Mouse (Mus musculus): Measurements from ENCODE around the gene Zfp609.

Gene Zfp609

DNA sequence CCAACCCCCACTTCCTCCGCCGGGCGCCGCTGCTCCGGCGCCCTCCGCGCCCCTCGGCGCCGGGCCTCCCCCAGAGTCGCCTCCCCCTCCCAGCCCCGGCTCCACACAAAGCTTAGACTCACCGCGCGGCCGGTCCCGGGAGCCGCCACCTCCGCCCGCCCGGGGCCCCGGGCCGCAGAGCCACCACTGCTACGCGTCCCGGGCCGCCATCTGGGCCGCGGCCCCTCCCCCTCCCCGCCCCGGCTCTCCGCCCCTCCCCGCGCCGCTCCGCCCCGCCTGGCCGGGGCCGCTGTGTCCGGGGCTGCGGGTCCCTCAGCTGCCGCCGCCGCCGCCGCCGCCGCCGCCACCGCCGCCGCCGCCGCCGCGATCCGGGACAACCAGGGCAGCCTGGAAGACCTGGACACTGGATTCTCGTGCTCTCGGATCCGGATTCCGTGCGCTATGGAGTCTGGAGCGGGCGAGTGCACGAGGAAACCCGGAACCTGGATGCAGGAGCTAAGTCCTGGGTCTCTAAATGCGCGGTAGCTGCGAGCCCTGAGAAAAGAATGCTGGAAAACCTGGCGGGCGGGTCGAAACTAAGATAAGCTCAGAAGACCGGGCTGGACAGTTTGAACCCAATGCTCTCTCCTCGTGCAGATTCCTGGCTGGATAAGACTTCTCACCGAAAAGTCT lies at the start of gene Zfp609:
TSS of gene Zfp609 (minus strand) at position 221 of the 672 bp plus-strand sequence.
- DNase-seq = peak; percentile 99

DNA sequence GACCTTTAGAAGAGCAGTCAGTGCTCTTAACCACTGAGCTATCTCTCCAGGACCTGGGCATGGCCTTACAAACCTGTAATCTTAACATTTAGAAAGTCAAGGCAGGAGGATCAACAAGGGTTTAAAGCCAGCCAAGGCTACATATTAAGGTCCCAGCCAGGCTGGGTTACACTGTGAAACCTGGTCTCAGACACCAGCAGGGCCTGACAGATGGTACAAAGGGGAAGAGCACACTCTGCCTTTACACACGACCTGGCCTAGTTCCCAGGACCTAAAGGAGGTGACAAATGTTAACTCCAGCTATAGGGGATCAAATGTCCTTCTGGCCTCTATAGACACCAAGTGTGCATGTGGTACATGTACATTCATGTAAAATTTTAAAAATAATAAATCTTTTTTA lies 32.3 kb upstream of the Zfp609 start:
- no peak for DNase-seq

DNA sequence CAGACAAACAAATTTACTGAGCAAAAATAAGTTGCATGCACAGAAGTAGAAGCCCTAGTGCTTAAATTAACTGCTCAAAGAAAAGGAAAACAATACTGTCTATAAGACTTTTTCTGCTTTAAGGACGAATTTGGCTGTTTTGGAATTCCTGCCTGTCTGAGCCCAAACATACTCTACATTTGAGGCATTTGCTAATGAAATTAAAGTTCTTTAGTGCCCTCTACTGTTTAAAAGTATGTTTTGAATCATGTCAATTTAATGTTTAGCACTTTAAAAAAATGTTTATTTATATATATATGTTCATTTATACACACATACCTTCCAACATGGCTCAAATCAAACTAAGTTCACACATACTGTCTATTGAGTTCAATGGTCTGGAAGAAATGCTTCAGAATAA lies 22.8 kb upstream of the Zfp609 start:
- DNase-seq = no peak

DNA sequence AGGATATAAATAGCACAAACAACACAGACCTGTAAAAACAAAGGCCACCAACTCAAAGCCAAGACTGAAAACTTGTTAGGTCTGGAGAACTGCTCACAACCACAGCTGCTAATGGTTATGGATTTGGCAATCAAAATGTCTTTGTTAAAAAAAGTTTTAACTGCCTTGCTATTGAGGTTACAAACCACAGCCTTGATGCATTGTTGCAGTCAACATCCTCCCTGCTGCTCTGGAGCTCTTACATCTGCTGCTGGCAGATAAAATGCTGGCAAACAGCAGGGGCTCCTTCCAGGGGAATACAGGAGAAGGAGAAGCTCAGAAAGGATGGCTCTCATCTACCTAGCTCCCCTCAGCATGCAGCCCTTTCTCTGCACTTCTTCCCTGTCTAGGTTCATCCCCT lies 20.8 kb upstream of the Zfp609 start:
- DNase-seq = peak; percentile 92

DNA sequence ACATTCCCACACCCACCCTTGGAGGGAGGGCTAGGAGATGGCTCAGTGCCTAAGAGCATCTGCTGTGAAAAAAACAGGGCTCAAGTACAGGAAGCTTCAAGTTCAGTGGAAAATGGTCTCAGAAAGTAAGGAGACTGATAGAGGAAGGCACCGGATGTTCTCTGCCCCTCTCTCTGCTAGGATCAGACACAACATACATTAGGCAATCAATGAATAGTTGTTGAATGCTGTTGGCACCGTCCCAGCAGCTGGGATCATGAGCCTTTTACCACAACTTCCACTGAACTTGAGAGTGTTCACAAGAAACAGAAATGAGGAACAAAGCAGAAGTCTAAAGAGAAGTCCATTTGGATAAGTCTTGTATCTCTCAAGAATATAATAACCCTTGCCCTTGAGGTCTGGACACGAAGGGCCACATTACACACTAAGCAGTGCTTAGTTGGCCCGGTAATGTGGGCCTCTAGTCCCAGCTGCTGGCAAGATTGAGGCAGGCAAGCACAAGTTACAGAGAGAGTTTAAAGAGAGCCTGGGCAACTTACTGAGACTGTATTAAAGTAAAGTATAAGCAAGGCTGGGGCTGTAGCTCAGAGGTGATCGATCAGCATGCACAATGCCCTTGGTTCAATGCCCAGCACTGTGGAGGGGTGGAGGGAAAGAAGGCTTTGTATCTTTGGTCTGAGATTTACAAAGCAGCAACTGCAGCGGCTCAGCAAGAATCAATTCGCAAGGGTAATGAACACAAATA lies 17.2 kb upstream of the Zfp609 start:
- DNase-seq = peak; percentile 95

DNA sequence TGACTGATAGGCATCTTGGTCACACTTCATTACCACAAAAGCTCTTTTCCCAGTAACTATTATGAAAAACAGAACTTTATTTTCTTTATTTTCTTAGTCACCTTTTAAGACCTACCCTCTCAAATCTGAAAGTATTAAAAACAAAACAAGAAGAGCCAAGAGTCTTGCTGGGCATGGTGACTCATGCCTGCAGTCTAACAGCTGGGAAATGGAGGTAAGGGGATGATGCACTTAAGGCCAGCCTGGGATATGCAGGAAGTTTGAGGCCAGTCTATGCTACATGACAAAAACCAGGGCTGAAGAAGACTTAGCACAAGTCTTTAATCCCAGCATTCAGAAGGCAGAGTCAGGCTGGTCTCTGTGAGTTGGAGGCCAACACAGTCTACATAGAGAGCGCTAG lies 12.5 kb upstream of the Zfp609 start:
- no peak for DNase-seq

DNA sequence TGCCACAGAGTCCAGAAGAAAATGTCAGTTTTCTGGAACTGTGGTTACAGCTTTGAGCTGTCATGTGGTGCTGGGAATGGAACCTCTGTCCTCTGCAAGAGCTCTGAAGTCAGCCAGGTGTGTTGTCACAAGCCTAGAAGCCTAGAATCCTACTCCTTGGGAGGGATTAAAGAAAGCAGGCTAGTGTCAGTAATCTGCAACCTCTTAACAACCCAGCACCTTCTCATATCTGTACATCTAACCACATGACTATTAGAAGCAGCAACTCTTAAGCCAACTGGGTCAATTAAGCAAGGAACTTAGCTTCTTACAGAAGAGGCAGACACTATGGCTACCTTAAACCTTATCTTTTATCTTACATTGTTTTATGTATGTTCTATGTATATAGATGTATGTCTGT lies 9.6 kb upstream of the Zfp609 start:
- no peak for DNase-seq

DNA sequence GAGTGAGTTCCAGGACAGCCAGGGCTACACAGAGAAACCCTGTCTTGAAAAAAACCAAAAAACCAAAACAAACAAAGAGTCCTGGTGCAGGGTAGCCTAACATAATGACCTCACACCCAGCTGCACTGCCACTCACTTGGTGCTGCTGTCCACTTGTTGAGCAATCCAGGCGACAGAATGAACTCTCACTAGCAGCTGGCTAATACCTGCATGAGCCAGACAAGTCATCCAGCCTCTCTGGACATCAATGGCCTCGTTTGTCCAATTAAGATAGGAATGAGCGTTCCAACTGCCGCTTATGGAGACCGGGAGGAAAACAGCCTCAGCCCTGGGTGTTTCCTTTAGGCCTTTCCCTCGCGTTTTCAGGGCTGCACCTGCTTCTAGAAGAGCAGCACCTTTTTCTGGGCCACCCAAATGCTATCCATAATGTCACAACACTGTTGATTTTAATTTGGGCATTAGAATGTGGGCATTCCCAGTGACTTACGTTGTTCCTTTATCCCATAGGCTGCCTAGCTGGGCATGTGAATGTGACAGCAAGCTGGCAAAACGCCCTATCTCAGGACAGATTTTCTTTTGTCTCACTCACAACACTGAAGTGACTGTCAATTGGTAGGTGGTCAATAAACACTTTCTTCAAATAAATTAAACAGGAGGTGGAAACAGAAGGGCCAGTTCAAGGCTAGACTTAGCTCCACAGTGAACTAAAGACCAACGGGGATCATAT lies 7.4 kb upstream of the Zfp609 start:
- peak; percentile 55 for DNase-seq

DNA sequence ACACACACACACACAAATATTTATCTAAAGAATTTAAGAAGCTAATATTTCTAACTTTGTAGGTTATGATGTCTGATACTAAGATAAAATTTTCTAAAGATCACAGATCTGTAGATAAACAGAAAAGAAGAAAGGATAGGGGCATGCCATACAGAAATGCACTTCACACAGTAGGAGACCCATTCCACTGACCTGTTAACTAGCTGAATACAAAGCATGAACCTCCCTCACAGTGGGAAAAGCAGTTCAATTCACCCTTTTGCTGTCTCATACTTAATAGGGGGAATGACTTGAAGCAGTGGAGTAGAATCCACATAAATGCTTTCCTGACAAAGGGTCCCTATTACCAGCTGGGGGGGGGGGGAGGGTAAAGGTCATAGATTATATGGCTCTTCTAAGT lies 6.3 kb upstream of the Zfp609 start:
- peak; percentile 17 for DNase-seq

DNA sequence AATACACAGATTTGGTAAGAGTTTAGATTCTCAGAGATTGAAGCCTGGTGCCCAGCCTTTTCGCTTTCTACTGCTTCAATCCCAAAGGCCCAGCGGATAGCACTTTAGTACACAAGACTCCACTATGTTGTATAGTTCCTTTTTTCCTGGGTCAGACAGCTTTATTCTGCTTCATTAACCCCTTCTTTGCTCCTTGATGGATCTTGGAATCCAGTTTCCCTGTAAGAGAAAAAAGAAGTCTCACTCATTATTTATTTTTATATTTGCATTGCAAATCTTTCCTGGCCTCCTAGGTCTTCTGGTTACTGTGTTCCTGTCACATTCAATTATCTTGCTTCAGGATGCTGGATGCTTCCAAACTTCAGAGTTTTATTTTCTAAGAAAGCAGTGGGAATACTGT lies 5.9 kb upstream of the Zfp609 start:
- peak; percentile 21 for DNase-seq

DNA sequence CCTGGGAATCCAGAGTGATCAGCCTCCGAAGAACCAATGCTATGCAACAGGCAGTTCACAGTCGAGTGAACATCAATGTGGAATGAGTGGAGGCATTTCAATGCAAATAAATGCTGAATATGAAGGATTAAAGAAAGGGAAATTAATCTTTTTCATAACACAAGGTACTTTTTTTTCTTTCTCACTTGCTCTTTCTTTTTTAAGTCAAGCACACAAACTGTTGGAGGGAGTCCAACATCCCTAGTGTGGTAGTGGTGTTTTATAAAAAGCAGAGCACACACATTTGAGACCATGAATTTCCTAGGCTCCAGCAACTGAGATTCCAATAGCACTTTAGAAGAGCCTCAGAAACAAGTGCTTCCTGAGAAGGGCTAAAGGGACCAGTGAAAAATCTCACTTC lies 4.7 kb upstream of the Zfp609 start:
- DNase-seq = peak; percentile 22

DNA sequence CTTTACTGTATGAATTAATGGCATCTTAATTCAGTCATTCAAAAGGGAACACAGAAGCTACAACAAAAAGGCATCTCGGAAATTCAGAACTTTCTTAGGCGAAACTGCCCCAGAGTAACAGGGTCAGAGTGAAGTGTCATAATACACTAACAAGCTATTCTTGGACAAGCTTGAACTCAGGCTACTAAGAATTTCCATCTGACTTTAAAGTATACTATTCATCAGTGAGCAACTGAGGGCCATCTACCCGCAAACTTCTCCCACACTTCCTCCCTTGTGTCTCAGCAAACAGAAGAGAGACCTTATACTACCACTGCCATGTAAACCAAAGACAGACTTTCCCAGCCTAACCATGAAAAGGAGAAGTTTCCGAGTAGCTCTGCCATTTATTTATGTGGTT lies 3.8 kb upstream of the Zfp609 start:
- DNase-seq = peak; percentile 60

DNA sequence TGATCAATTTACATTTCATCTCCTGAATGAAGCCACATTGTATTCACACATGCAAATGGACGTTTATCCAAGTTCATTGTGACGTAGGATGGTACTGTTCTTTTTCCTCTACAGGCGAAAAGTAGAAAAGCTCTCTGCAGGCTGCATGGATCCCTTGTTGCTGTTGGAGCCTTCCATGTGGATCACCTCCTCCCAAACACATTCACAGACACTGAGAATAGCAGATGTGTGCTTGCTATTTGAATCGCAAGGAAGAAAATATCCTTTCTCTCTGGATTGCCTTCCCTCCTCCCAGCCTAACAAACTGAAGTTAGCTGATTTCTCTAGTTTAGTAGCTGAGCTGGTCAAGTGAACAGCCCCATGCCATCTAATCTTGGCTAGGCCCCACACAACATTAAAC lies 2.9 kb upstream of the Zfp609 start:
- DNase-seq = peak; percentile 24

DNA sequence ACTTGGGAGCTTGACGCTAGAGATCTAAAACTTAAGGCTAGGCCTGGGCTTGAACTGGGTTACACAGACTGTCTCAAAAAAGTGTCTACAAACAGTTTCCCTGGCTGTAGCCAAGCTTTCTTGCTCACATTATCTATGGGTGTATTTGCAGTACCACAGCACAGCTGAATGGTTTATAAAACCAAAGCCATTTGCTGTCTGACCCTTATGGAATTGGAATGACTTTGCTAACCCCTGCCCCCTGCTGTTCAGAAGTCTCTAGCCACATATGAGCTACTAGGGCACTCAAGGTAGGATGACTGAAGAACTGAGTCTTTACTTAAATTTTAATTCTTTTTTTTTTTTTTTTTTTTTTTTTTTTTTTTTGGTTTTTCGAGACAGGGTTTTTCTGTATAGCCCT lies 2.0 kb upstream of the Zfp609 start:
- DNase-seq = peak; percentile 91

DNA sequence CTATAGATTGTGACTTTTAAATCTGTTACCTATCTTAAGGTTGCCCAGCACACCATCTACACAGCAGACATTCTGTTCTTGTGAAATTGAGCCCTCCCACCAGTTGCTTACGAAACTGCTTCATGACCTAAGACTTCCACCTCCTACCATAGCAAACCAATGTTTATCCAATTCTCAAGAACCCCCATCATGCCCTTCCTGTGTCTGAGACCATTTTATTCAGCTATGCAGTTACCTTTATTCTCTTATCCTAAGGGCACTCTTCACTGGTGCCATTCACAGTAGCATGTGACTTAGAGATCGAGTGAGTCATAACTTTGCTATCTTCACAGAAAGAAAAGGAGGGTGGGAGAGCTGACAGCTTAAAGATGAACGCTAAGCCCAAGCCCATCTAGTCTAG lies 1.1 kb upstream of the Zfp609 start:
- DNase-seq = peak; percentile 76

DNA sequence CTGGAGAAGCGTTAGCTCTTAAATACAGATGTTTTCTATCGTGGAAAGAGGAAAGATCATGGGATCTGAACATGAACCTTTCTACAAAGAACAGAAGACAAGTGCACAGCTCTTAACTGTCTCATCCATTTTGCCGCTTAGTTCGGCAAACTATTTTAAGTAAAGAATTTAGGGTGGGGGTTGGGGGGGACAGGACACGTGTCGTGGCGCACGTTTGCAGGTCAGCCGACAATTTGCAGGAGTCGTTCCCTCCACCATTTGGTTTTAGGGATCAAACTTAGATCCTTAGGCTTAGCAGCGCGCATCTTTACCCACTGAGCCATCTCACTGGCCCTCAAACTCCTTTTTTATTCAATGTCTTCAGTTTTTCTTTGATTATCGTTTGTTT lies 646 bp upstream of the Zfp609 start:
- peak; percentile 91 for DNase-seq

DNA sequence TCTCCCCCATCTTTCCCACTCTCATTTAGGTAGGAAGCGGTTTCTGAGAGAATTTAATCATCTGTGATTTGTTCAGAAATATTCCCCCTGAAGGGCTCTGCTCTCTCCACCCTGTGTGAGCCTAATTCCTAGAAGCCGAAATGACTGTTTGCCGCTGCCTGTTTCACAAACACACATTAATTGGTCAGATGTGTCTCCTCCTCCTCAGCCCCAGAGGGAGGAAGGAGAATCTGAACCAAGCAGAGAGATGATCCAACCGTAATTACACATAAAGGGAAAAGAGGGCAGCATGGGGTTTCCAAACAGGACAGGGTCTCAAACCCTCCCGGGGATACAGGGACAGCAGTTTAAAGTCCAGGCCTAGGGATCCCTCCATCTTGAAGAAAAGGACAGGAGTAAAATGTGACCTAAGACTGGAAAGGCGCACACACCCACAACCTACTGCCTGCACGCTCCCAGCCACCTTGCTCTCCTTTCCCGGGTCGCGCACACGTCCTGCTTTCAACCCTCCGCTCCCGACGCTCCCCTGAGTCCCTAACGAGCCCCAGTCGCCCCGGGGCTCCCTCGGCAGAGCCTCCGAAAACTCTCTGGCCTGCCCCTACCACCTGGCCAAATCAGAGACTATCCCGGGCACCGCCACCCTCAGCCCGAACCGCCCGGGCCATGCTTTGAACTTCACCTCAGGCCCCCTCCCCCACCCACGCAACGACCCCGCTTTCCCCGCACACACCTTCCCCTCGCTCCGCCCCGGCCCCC lies 598 bp downstream of the Zfp609 start:
- DNase-seq = peak; percentile 95

DNA sequence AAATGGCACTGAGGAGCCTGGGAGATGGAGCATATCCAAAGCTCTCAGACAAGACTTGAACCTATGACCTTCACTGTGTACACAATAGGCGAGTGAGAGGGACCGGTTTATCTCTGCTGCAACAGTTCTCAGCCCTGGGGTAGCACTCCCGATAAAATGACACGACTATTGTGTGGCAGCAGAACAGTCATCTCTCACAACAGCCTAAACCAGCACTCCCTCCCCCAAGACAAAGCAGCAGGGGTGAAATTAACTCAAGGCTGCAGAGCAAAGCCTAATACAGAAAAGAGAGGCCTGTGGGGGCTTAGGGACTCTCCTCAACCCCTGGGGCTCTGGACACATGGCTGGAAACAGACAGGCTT lies 1.2 kb downstream of the Zfp609 start:
- peak; percentile 91 for DNase-seq

DNA sequence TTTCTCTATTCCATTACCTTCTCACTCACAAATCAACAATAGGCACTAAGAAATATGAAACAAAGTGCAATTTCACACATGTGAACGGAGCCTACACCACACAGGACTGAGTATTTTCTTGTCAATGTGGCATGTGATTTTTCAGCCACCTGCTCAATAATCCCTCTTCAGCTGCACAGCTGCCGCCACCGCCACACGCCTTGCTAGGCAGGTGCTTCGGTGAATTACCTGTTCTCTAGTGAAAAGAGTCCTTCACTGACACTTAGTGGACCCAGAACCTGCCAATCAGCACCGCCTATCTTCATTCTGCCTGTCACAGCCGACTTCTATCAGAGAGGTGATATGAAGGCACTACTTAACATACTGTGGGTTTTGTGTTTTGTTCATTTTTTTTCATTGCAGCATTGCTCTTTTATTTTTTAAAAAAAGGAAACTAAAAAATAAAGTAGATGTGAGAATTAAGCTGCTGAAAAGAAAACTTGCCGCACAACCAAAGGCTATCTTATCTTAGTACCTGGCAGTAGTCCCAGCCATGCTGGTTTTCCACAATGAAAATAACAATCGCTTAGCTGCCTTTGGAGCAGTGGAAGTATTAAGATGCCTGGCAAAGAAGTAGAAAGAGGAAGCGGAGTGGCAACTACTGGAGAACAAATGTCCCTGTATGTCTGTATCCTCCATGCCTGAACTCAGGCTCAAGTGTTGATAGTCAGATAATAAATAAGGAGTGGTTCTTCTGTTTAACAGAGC lies 3.5 kb downstream of the Zfp609 start:
- DNase-seq = peak; percentile 90

DNA sequence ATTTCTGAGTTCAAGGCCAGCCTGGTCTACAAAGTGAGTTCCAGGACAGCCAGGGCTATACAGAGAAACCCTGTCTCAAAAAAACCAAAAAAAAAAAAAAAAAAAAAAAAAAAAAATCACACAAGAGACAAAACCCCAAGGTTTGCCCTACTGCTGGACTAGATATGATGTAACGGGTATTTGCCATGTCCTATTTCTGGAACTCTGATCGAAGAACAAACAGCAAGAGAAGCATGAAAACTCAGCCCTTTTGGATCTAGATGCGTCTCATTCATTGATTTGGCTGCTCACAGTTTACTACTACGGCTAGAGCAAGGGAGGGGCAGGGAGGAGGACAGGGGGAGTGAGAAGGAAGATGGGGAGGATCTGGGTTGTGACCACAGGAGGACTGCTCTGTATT lies 5.4 kb downstream of the Zfp609 start:
- DNase-seq = no peak

DNA sequence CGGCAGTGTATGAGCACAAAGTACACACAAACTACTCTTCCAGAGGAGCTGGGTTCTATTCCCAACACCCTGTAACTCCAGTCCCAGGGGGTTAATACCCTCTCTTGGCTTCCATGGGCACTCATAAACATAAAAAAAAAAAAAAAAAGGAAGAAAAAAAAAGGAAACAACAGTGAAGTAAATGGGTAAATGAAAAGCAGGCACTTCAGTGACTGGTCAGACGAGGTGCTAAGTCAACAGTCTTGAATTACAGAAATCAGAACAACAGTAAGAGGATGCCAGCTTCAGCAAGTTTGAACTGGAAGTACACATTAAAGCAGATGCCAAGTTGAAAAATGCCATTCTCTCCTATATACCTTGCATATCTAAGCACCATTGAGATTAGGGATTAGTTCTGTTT lies 7.1 kb downstream of the Zfp609 start:
- no peak for DNase-seq

DNA sequence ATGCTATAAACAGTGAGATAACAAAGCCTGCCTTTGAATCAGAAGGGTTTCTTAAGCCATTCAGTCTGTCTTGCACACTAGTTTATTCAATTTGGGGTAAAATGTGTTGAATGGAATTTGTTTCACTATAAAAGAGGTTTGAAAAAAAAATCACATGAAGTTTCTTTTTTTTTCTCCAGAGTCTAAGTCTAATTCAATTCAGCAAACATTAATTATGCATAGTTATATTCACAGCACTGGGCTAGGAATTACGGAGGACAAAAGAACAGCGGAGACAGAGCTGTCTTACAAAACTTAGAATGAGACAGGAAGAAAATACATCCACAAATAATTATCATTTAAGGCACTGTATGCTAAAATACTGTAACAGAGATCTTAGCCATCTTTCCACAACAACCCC lies 9.0 kb downstream of the Zfp609 start:
- no peak for DNase-seq

DNA sequence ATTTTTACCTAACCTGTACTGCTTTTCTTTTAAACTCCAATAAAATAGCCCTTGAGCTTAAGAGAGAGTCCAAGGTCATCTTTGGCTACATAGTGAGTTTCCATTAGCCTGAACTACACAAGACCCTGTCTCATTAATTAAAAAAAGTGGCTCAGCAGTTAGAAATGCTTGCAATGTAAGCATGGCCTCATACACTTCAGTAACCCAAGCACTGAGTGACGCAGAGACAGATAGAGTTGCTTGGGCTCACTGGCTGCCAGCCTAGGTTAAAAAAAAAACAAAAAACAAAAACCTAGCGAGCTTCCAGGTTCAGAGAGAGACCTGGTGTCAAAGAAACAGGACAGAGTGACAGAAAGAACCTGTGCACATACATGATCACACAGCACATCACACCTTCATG lies 14.5 kb downstream of the Zfp609 start:
- no peak for DNase-seq
